Mouse (Mus musculus) kidney, embryonic 16.5 days (tissue): Measurements from ENCODE around the gene Ergic2. TPM values are rescaled to one million over a fixed set of nuclear protein-coding genes. Genes with fewer than 3 reads are reported as not detected.
"Not testable (repeated sequence)": the region's sequence is repeated elsewhere in the genome, so short reads cannot be mapped to it uniquely, and the experiment has no call there.

ENCODE experiments used
- ATAC-seq: fragments of 200-750 bp; cut with Nextera tagmentation; 2 replicates; pipeline ENCODE4 v1.8.0; 2017; ENCODE audit warnings: moderate TSS enrichment; ENCODE audit not compliant: low FRiP score, low TSS enrichment
- H3K27ac ChIP-seq: fragments of 300-500 bp; sonication (generic); 2 replicates; pipeline ENCODE4 v1.5.1; 2014; ENCODE audit warnings: low read length
- H3K27me3 ChIP-seq: fragments of 300-500 bp; sonication (generic); 2 replicates; pipeline ENCODE4 v1.6.1; 2014; ENCODE audit warnings: low read length, control low read depth, mixed read lengths; ENCODE audit not compliant: insufficient read depth
- H3K36me3 ChIP-seq: fragments of 300-500 bp; sonication (generic); 2 replicates; pipeline ENCODE4 v1.6.1; 2014; ENCODE audit warnings: low read length, control low read depth, mixed read lengths; ENCODE audit not compliant: insufficient read depth
- H3K4me1 ChIP-seq: fragments of 300-500 bp; sonication (generic); 2 replicates; pipeline ENCODE4 v1.6.1; 2014; ENCODE audit warnings: low read length, control low read depth, mixed read lengths; ENCODE audit not compliant: insufficient read depth
- H3K4me2 ChIP-seq: fragments of 300-500 bp; sonication (generic); replicated peaks from 2 replicates; pipeline ENCODE4 v1.6.1; 2014; ENCODE audit warnings: low read depth, low read length
- H3K4me3 ChIP-seq: fragments of 300-500 bp; sonication (generic); 2 replicates; pipeline ENCODE4 v1.5.1; 2014; ENCODE audit warnings: mild to moderate bottlenecking, low read length
- H3K9ac ChIP-seq: fragments of 300-500 bp; sonication (generic); replicated peaks from 2 replicates; pipeline ENCODE4 v1.6.1; 2014; ENCODE audit warnings: low read length
- H3K9me3 ChIP-seq: fragments of 300-500 bp; sonication (generic); 2 replicates; pipeline ENCODE4 v1.6.1; 2016; ENCODE audit warnings: low read length, control low read depth
- WGBS: fragments of 180-500 bp; shearing (Covaris S2); extraction: QIAGEN DNeasy Blood & Tissue Kit; methylation state at CpG from one replicate; pipeline ENCODE4 v1.1.7; 2014; 5-methylcytosine and 5-hydroxymethylcytosine counted together
- polyA plus RNA-seq: library from polyadenylated mRNA; unstranded; fragments of >200 nt; fragmentation: Nextera tagmentation; extraction: Ambion mirVana; gene quantifications from 2 replicates; pipeline ENCODE4 v1.2.1, GENCODE M21; 2015

Gene Ergic2
- polyA plus RNA-seq, 1 experiment from 2014 or later, result 229 TPM

- H3K27me3 ChIP-seq, H3K4me1 ChIP-seq, H3K36me3 ChIP-seq, H3K4me3 ChIP-seq, H3K27ac ChIP-seq, H3K4me2 ChIP-seq, H3K9ac ChIP-seq, ATAC-seq, H3K9me3 ChIP-seq: not testable (repeated sequence)
- WGBS, result 63% methylated on average over 4 of the region's 4 CpGs
Measured at GRCm38 (mm10) chr6:148152305-148152704, 59.9 kb downstream of the Ergic2 start.

DNA sequence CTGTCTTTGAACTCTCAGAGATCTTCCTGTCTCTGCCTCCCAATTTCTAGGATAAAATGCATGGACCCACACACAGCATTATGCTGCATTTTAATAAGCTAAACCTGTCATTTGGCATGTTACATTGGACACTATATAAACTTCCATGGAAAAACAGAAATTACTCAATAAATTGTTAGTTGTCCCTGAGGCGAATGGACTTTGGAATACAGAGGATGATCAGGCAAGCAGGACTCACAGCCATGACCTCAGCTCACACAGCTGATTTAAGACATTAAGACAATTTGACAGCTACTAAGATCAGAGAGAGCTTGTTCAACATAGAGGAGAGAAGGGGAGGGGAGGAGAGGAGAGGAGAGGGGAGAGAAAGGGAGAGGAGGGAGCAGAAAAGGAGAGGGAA lies 69.8 kb downstream of the Ergic2 start:
- Histone ChIP-seq H3K9me3 (no peaks in the 10 kb centered on the region), H3K27me3 (no peaks in the 10 kb centered on the region), H3K4me3 (no peak overlapping the region), H3K9ac (no peak overlapping the region), H3K27ac (no peak overlapping the region), H3K4me1 (no peaks in the 10 kb centered on the region), H3K36me3 (no peaks in the 10 kb centered on the region), H3K4me2 (no peak overlapping the region)
- ATAC-seq, result no peak
- 94% methylated on average over 1 of the region's 1 CpGs for WGBS

GRCm38 (mm10) chr6:148141874-148142273 lies 70.3 kb downstream of the Ergic2 start:
- Histone ChIP-seq H3K36me3 (no peaks in the 10 kb centered on the region), H3K9ac (no peak overlapping the region), H3K9me3 (no peaks in the 10 kb centered on the region), H3K4me2 (no peak overlapping the region), H3K27me3 (no peaks in the 10 kb centered on the region), H3K27ac (no peak overlapping the region), H3K4me1 (no peaks in the 10 kb centered on the region), H3K4me3 (no peak overlapping the region)
- 83% methylated on average over 5 of the region's 5 CpGs for WGBS
- no peak for ATAC-seq

- Histone ChIP-seq H3K36me3 (no peaks in the 10 kb centered on the region), H3K27me3 (no peaks in the 10 kb centered on the region), H3K9me3 (no peaks in the 10 kb centered on the region), H3K4me2 (no peak overlapping the region), H3K4me3 (no peak overlapping the region), H3K27ac (no peak overlapping the region), H3K9ac (no peak overlapping the region), H3K4me1 (no peaks in the 10 kb centered on the region)
- ATAC-seq, result no peak
- WGBS, result 88% methylated on average over 6 of the region's 6 CpGs
Measured at GRCm38 (mm10) chr6:148139288-148139995, 72.7 kb downstream of the Ergic2 start.

DNA sequence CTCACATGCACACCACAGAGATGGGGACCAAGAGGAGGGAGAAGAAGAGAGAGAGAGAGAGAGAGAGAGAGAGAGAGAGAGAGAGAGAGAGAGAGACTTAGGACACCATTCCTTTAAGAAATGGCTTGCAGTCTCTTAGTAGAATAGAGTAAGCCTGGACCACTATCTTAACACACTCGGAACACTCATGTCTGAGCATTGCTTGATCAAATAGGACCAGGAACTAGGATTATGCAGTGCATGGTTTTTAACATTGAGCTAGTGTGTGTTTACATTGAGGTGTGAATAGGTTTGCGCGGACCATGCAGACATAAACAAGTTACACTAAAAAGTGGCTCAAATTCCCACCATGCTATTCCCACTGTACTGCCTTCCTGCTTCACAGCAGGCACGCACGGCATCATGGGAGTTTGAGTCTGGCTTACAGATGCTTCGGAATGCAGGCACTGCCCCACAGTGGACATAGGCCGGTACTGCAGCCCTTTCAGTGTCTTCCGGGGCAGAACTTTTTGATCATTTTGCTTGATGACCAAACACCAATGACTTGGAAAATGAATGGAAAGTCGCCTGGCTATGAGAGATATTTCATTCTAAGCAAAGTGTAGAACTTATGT lies 76.3 kb downstream of the Ergic2 start:
- Histone ChIP-seq H3K27ac (no peak overlapping the region), H3K4me2 (no peak overlapping the region), H3K9me3 (no peaks in the 10 kb centered on the region), H3K27me3 (no peaks in the 10 kb centered on the region), H3K4me1 (no peaks in the 10 kb centered on the region), H3K36me3 (no peaks in the 10 kb centered on the region), H3K4me3 (no peak overlapping the region), H3K9ac (no peak overlapping the region)
- WGBS, result 31% methylated on average over 9 of the region's 9 CpGs
- ATAC-seq, result peak; percentile 82

DNA sequence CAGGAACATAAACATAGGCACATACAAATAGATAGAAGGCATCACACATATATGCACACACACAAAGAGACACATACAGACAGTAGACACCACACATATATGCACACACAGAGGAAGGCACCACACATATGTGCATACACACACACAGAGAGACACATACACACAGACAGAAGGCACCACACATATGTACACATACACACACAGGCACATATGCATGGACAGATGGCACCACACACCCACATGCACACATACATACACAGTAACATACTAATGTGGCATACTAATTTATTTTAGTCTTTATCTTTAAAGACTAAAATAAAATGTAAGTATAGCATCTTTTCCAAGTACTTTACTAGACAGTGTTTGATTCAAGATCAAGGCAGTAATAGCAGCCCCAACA lies 78.6 kb downstream of the Ergic2 start:
- no peak overlapping the region for H3K4me3 ChIP-seq
- no peak overlapping the region for H3K9ac ChIP-seq
- H3K27me3 ChIP-seq, result no peaks in the 10 kb centered on the region
- no peaks in the 10 kb centered on the region for H3K36me3 ChIP-seq
- no peak overlapping the region for H3K27ac ChIP-seq
- ATAC-seq, result no peak
- no peak overlapping the region for H3K4me2 ChIP-seq
- H3K4me1 ChIP-seq, result no peaks in the 10 kb centered on the region
- H3K9me3 ChIP-seq, result no peaks in the 10 kb centered on the region

- 83% methylated on average over 10 of the region's 10 CpGs for WGBS
- no peak for ATAC-seq
Measured at GRCm38 (mm10) chr6:148132314-148132713, 79.9 kb downstream of the Ergic2 start.

More at GRCm38 (mm10) chr6:148132314-148132713, 79.9 kb downstream of the Ergic2 start:
- Histone ChIP-seq H3K36me3 (no peaks in the 10 kb centered on the region), H3K9me3 (no peaks in the 10 kb centered on the region), H3K9ac (no peak overlapping the region), H3K4me3 (no peak overlapping the region), H3K4me2 (no peak overlapping the region), H3K27me3 (no peaks in the 10 kb centered on the region), H3K27ac (no peak overlapping the region), H3K4me1 (no peaks in the 10 kb centered on the region)

Other genes starting within 250 kb of the Ergic2 start
- 2.9 and 3.3 TPM in 2 replicates for gene Far2, start 165.1 kb downstream of the Ergic2 start, polyA plus RNA-seq
- 1.4 and 1.8 TPM in 2 replicates for gene Tmtc1, start 232.0 kb upstream of the Ergic2 start, polyA plus RNA-seq